Mouse (Mus musculus) ES-Bruce4 (cell line): Measurements from ENCODE around the gene Anks1.

Experiments used
- CTCF ChIP-seq: IDR thresholded peaks from one replicate; pipeline ENCODE4 v1.8.1; 2011; ENCODE audit warnings: low read depth, low read length
- EP300 ChIP-seq: IDR thresholded peaks from 2 replicates; pipeline ENCODE4 v1.6.1; 2011; ENCODE audit warnings: low read depth, low read length; ENCODE audit not compliant: insufficient read depth
- POLR2A ChIP-seq: IDR thresholded peaks from one replicate; pipeline ENCODE4 v1.8.1; 2011; ENCODE audit warnings: low read length; ENCODE audit not compliant: insufficient read depth

GRCm38 (mm10) chr17:28070256-28070655 is 161.2 kb downstream of the Anks1 start:
- no peak for TF ChIP-seq CTCF
- no peak for TF ChIP-seq POLR2A
- TF ChIP-seq EP300: no peak
